Mouse (Mus musculus) liver, adult 2 months (tissue): Measurements from ENCODE around the gene Gprc5a. TPM values are rescaled to one million over a fixed set of nuclear protein-coding genes. Genes with fewer than 3 reads are reported as not detected.

Source experiments
- DNase-seq: peaks from one replicate; pipeline ENCODE4 v3.0.0-alpha.2; 2011; ENCODE audit warnings: low read depth, low spot score; ENCODE audit errors: extremely low read depth
- H3K27ac ChIP-seq: fragments of 200-500 bp; replicated peaks from 2 replicates; pipeline ENCODE4 v1.5.1; 2012; ENCODE audit warnings: low read depth, mild to moderate bottlenecking, control low read depth, inconsistent platforms, low read length; ENCODE audit not compliant: insufficient read depth
- H3K27me3 ChIP-seq: fragments of 200-500 bp; 2 replicates; pipeline ENCODE4 v1.6.1; 2012; ENCODE audit warnings: mild to moderate bottlenecking, moderate library complexity, low read length, inconsistent platforms; ENCODE audit not compliant: control insufficient read depth, insufficient read depth
- H3K36me3 ChIP-seq: fragments of 200-500 bp; 2 replicates; pipeline ENCODE4 v1.6.1; 2012; ENCODE audit warnings: low read length, inconsistent platforms; ENCODE audit not compliant: control insufficient read depth, insufficient read depth
- H3K4me1 ChIP-seq: fragments of 200-500 bp; 2 replicates; pipeline ENCODE4 v1.6.1; 2011; ENCODE audit warnings: low read length; ENCODE audit not compliant: control insufficient read depth, insufficient read depth
- H3K4me3 ChIP-seq: fragments of 200-500 bp; 2 replicates; pipeline ENCODE4 v1.5.1; 2011; ENCODE audit warnings: low read depth, mild to moderate bottlenecking, control low read depth, low read length, moderate library complexity; ENCODE audit not compliant: insufficient read depth
- H3K79me2 ChIP-seq: fragments of 200-500 bp; 2 replicates; pipeline ENCODE4 v1.6.1; 2012; ENCODE audit warnings: inconsistent platforms, mild to moderate bottlenecking, low read length, moderate library complexity; ENCODE audit not compliant: control insufficient read depth, insufficient read depth
- H3K9ac ChIP-seq: fragments of 200-500 bp; 2 replicates; pipeline ENCODE4 v1.6.1; 2012; ENCODE audit warnings: low read depth, mild to moderate bottlenecking, control low read depth, inconsistent platforms, low read length
- CTCF ChIP-seq: fragments of 200-500 bp; IDR thresholded peaks from 2 replicates; pipeline ENCODE4 v1.5.1; 2011; ENCODE audit warnings: low read depth, low read length, control low read depth
- POLR2A ChIP-seq: fragments of 200-500 bp; IDR thresholded peaks from 2 replicates; pipeline ENCODE4 v1.6.1; 2011; ENCODE audit warnings: low read length, control low read depth; ENCODE audit not compliant: insufficient read depth; ENCODE audit errors: extremely low read depth
- WGBS: fragments of 180-500 bp; shearing (Covaris S2); methylation state at CpG from one replicate; pipeline ENCODE4 v1.1.7; 2018; 5-methylcytosine and 5-hydroxymethylcytosine counted together
- polyA plus RNA-seq: library from polyadenylated mRNA; depleted of rRNA; stranded (reverse); fragments of >200 nt; gene quantifications from 2 replicates; pipeline ENCODE4 v1.2.3, GENCODE M21; 2012
- total RNA-seq: library from RNA; depleted of rRNA; stranded (reverse); fragments of >200 nt; gene quantifications from 2 replicates; pipeline ENCODE4 v1.2.3, GENCODE M21; 2014

The Gprc5a gene
- total and polyA plus RNA-seq, 2 experiments: 0.11 TPM; not detected in 1

DNA sequence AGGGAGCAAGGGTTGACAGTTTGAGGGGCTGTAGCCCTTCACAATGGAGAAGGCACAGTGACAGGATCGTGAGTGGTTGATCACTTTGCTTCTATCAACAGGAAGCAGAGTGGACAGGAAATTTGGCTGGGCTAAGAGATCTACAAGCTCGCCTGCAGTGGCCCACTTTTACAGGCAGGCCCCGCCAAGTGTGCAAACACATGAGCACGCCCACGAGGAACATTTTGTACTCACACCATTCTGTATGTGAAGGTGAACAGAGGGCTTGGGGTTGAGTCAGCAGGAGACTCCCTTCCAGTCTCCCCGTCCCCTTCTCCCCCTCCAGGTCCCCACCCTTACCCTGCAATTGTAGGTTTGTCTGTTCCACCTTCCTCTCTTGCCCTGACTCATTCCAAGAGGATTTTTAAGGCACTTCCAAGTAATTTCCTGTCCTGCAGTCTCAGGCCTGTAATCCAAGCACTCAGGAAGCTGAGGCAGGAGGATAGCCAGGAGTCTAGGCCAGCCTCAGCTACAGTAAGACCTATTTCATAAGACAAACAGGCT, 9.0 kb downstream of the Gprc5a start:
- Histone ChIP-seq H3K4me1 (no peaks in the 10 kb centered on the region), H3K9ac (no peak overlapping the region), H3K79me2 (no peaks in the 10 kb centered on the region), H3K4me3 (no peak overlapping the region), H3K27ac (no peak overlapping the region), H3K36me3 (no peaks in the 10 kb centered on the region), H3K27me3 (no peaks in the 10 kb centered on the region)
- TF ChIP-seq CTCF (no peak), POLR2A (no peak)
- no peak for DNase-seq
- 68% methylated on average over 6 of the region's 6 CpGs for WGBS

- TF ChIP-seq POLR2A: no peak
- TF ChIP-seq CTCF: no peak
- WGBS: 89% methylated on average over 3 of the region's 3 CpGs
- no peaks in the 10 kb centered on the region for H3K27me3 ChIP-seq
- no peaks in the 10 kb centered on the region for H3K4me1 ChIP-seq
- H3K79me2 ChIP-seq: no peaks in the 10 kb centered on the region
- no peaks in the 10 kb centered on the region for H3K36me3 ChIP-seq
- no peak overlapping the region for H3K9ac ChIP-seq
- no peak overlapping the region for H3K27ac ChIP-seq
- DNase-seq: no peak
- no peak overlapping the region for H3K4me3 ChIP-seq
Observed at GRCm38 (mm10) chr6:135076202-135076601, 10.8 kb downstream of the Gprc5a start.

DNA sequence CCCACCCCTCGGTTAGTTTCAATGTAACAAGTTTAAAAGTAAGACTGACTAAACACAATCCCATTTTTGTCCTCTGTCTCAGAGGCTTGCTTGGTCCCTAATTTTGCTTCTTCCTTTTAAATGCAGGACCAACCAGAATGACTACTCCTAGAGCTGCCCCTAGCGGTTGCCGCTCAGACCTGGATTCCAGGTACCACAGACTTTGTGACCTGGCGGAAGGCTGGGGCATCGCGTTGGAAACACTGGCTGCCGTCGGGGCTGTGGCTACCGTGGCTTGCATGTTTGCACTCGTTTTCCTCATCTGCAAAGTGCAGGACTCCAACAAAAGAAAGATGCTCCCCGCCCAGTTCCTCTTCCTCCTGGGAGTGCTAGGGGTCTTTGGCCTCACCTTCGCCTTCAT, 13.0 kb downstream of the Gprc5a start:
- H3K79me2 ChIP-seq: no peaks in the 10 kb centered on the region
- no peaks in the 10 kb centered on the region for H3K4me1 ChIP-seq
- TF ChIP-seq POLR2A (no peak), CTCF (no peak)
- H3K27ac ChIP-seq: no peak overlapping the region
- no peak overlapping the region for H3K4me3 ChIP-seq
- H3K36me3 ChIP-seq: no peaks in the 10 kb centered on the region
- no peaks in the 10 kb centered on the region for H3K27me3 ChIP-seq
- no peak for DNase-seq
- no peak overlapping the region for H3K9ac ChIP-seq
- 37% methylated on average over 12 of the region's 12 CpGs for WGBS

DNA sequence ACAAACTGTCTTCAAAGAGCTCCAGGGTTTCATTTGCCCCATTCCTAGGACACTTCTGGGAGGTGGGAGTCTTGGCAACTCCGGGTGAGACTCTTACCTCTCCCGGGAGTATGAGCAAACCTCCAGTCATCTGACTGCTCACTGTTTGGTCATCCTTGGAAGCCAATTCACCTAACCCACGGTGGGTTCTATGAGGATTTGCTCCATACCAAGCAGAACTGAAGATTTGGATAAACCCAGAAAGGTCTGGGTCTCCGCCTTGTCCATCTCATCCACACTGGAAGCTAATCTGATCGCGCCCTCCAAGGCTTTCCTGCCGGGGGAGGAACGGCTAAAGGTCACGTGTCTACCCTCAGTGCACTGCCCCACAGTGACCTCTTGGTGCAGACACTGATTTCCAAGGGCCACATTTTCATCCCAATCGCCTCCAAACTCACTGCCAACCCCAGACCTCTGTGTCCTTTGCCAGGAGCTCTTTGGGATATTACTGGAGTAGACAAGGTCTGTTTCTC, 18.6 kb downstream of the Gprc5a start:
- no peaks in the 10 kb centered on the region for H3K79me2 ChIP-seq
- 65% methylated on average over 10 of the region's 10 CpGs for WGBS
- DNase-seq: no peak
- no peak for TF ChIP-seq CTCF
- no peak for TF ChIP-seq POLR2A
- H3K4me3 ChIP-seq: no peak overlapping the region
- no peaks in the 10 kb centered on the region for H3K36me3 ChIP-seq
- no peaks in the 10 kb centered on the region for H3K4me1 ChIP-seq
- no peak overlapping the region for H3K27ac ChIP-seq
- no peaks in the 10 kb centered on the region for H3K27me3 ChIP-seq
- no peak overlapping the region for H3K9ac ChIP-seq

- 91% methylated on average over 1 of the region's 1 CpGs for WGBS
- Histone ChIP-seq H3K27me3 (no peaks in the 10 kb centered on the region), H3K4me3 (no peak overlapping the region), H3K36me3 (no peaks in the 10 kb centered on the region), H3K79me2 (no peaks in the 10 kb centered on the region), H3K27ac (no peak overlapping the region), H3K4me1 (no peaks in the 10 kb centered on the region), H3K9ac (no peak overlapping the region)
- DNase-seq: no peak
- TF ChIP-seq POLR2A (no peak), CTCF (no peak)
Observed at GRCm38 (mm10) chr6:135085703-135086102, 20.3 kb downstream of the Gprc5a start.

DNA sequence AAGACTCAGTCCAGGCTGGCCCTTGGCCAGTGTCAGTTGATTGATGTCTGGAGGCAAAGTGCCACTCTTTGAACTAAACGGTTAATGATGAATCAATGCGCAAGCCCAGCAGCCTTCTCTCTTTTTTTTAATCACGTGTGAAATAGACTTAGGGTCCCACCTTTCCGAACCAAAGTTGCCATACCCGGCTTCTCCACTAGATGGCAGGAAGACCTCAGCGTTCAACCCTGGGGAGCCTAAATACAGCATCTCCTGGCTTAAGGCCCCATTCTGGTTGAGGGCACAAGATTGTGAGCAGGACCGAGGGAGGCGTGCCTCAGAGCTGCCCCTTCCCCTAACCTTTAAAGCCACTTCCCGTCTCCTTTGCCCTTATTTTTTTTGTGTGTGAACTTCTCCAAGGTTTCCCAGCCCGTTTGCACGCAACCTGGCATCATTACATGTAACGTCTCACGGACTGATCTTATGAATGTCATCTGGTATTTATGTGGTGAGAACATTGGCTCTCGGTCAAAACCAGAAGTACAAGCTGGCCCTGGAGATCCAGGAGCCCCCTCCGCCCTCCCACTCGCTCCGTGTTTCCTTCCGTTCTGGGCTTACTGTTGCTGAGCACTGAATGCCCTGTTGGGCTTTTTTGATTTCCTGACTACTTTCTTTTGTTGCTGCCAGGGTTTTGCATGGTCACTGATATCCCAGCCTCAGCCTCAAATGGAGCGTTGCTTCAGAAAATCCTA, 22.4 kb downstream of the Gprc5a start:
- H3K27ac ChIP-seq: no peak overlapping the region
- no peak overlapping the region for H3K9ac ChIP-seq
- no peaks in the 10 kb centered on the region for H3K79me2 ChIP-seq
- no peak for TF ChIP-seq POLR2A
- TF ChIP-seq CTCF: peak; percentile 82
- H3K4me1 ChIP-seq: no peaks in the 10 kb centered on the region
- WGBS: 32% methylated on average over 19 of the region's 19 CpGs
- no peaks in the 10 kb centered on the region for H3K27me3 ChIP-seq
- H3K36me3 ChIP-seq: no peaks in the 10 kb centered on the region
- peak; percentile 23 for DNase-seq
- no peak overlapping the region for H3K4me3 ChIP-seq
